Comparison of ENCODE assay signal across 8 mouse cellular contexts in the genomic region with DNA sequence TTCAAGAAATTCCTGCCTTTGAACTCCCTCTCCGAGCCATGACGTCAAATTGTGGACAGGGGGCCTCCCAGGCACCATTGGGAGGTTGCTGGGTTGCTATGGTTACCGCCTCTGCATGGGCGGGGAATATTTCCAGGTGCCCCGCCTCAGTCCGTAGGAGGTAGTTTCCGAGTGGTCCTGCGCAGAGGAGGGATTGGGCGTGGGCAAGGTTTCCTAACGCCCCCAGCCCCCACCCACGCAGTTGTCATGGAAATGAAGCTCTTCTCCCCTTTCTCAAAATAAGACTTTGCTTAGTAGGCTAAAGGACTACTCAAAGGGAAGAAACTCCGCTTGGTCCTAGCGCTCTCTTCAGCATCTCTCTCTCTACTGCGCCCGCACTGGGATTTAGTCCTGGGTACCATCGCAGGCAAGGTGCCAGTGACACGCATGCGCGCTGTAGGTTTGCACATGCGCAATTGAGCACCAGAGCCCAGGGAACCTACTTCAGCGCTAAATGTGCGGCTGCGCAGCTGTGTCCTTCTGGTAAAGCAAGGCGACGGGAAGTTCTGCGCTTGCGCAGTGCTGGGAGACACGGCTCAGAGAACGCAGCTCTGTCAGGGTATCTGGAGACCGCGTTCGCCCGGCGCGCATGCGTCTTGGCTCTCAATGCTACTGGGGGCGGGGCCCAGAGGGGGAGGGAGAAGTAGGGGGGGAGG. TPM values are rescaled to one million over a fixed set of nuclear protein-coding genes. Genes with fewer than 3 reads are reported as not detected.
DNase-seq lines count a peak whose midpoint lies in the region; ATAC-seq lines count a peak whose summit lies in the region.

Gene Mypop, plus strand, starts transcription at position 645 of the 695 bp plus-strand sequence.

- DNase-seq in adrenal gland, adult (ENCODE audit: inconsistent age in 2 of 2, low spot score in 1 of 2), result peak; percentile 100
- peak; percentile 100 for DNase-seq in embryo, embryonic 10.5 days (ENCODE audit: low spot score)
- peak; percentile 99 for DNase-seq in gastrocnemius, postnatal 14 days
- peak; percentile 100 for DNase-seq in left cerebral cortex, postnatal 10 days (ENCODE audit: extremely low spot score in 1 of 2, low spot score in 2 of 2)
- DNase-seq in right cerebral cortex, postnatal 25 days, result peak; percentile 100
- DNase-seq in urinary bladder, postnatal 4 days (ENCODE audit: low spot score in 2 of 2), result peak; percentile 99

- peak; percentile 79 for ATAC-seq in inflammation-experienced regulatory T-cells, adult 6 months
- ATAC-seq in megakaryocyte-erythroid progenitor cell, adult 5-6 weeks (replicated peaks; ENCODE audit: low FRiP score, low TSS enrichment, poor library complexity, severe bottlenecking), result peak; percentile 82

- intact Hi-C loops in gastrocnemius, postnatal 14 days (cut with DNase I; ENCODE audit: low total_unique reads), result no loop called here
- intact Hi-C loops in left cerebral cortex, postnatal 10 days (cut with DNase I), result loop anchor here (5.0 kb wide), 1 partner anchor 98 kb away; no protein-coding TSS in a partner anchor

RNA-seq across cellular contexts. Expression of gene Mypop, which starts in this region (rescaled TPM):
- total RNA-seq in gastrocnemius, postnatal 14 days (2021), result 1 to 10 TPM; 2.2 to 3.7 TPM
- 1 to 10 TPM; 2.1 to 2.7 (median 2.6) TPM for polyA plus RNA-seq in inflammation-experienced regulatory T-cells, adult 6 months (2017; shearing (Covaris generic))
- total RNA-seq in left cerebral cortex, postnatal 10 days (2021), result 10 to 100 TPM; 30.8 to 31.7 TPM
- not detected in 2 replicates for total RNA-seq in megakaryocyte-erythroid progenitor cell, adult 5-6 weeks (2014; fragmentation: Nextera tagmentation)
- 0.23 and 2.0 TPM in 2 replicates for total RNA-seq in megakaryocyte-erythroid progenitor cell, adult 5-6 weeks (2017)

Comparison
In these comparisons a context has a peak if more than half of its experiments do, and no peak if none do; other contexts are left out.
1. Peak in every context shown above with its lines: DNase-seq and ATAC-seq.
2. RNA of gene Mypop (total RNA-seq): 30.8 to 31.7 TPM in left cerebral cortex, postnatal 10 days; 2.2 to 3.7 TPM in gastrocnemius, postnatal 14 days and 0.23 to 2.0 TPM in megakaryocyte-erythroid progenitor cell, adult 5-6 weeks; every median in the first group is over 4 times any median in the second.